Mouse (Mus musculus): ENCODE data around the gene Slc27a2.

DNA sequence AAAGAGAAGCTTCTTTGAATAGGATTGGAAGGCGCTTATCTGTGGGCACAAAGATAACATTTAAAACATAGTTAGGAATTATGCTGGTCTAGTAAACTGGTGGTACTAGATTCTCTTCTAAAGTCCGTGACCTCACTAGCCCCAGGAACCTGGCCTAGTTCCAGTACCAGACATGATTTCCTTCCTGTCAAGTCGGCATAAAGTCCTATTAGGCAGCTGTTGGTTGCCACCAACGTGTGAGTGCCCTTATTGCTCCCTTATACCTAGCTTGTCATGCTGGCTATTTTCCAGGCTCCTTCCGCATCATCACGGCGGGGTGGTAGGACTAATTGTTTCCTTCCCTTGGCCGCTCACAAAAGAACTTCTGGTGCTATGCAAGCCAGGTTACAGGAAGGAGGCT lies 30.2 kb upstream of the Slc27a2 start:
- TF ChIP-seq ZC3H11A (IDR thresholded peaks at IDR 0.05; ENCODE audit: borderline replicate concordance, low read depth, low read length) (no peak), HCFC1 (IDR thresholded peaks at IDR 0.05; ENCODE audit: borderline replicate concordance, insufficient read depth, low read length) (no peak), ZNF384 (IDR thresholded peaks at IDR 0.05; ENCODE audit: low read depth, low read length) (no peak), CHD2 (IDR thresholded peaks at IDR 0.05; ENCODE audit: low read depth, low read length) (no peak)

All from ES-E14 (cell line).